Mouse (Mus musculus) heart, adult 2 months (tissue): ENCODE data around the gene Elf1. TPM values are rescaled to one million over a fixed set of nuclear protein-coding genes. Genes with fewer than 3 reads are reported as not detected.
"Not testable (repeated sequence)": the region's sequence is repeated elsewhere in the genome, so short reads cannot be mapped to it uniquely, and the experiment has no call there.

Experiments used
- DNase-seq, 2 experiments: peaks; one replicate each; pipeline ENCODE4 v3.0.0; 2021
- H3K27ac ChIP-seq: fragments of 200-600 bp; 2 replicates; pipeline ENCODE4 v1.8.1; 2022
- H3K27me3 ChIP-seq: fragments of 200-500 bp; 2 replicates; pipeline ENCODE4 v1.6.1; 2012; ENCODE audit warnings: mild to moderate bottlenecking, low read length, inconsistent platforms, mixed read lengths; ENCODE audit not compliant: control insufficient read depth, insufficient read depth
- H3K36me3 ChIP-seq: fragments of 200-500 bp; 2 replicates; pipeline ENCODE4 v1.6.1; 2012; ENCODE audit warnings: low read length, inconsistent platforms; ENCODE audit not compliant: control insufficient read depth, insufficient read depth
- H3K4me1 ChIP-seq: fragments of 200-500 bp; 2 replicates; pipeline ENCODE4 v1.6.1; 2011; ENCODE audit warnings: low read length; ENCODE audit not compliant: control insufficient read depth, insufficient read depth
- H3K4me3 ChIP-seq: fragments of 200-600 bp; 2 replicates; pipeline ENCODE4 v1.8.1; 2022
- H3K79me2 ChIP-seq: fragments of 200-500 bp; replicated peaks from 2 replicates; pipeline ENCODE4 v1.6.1; 2012; ENCODE audit warnings: mild to moderate bottlenecking, inconsistent platforms, low read length, moderate library complexity, mixed read lengths; ENCODE audit not compliant: control insufficient read depth, insufficient read depth
- H3K9ac ChIP-seq: fragments of 200-500 bp; 2 replicates; pipeline ENCODE4 v1.6.1; 2012; ENCODE audit warnings: low read depth, mild to moderate bottlenecking, control low read depth, inconsistent platforms, low read length, mixed read lengths
- CTCF ChIP-seq: fragments of 200-600 bp; IDR thresholded peaks from 2 replicates; pipeline ENCODE4 v1.8.1; 2022; ENCODE audit warnings: antibody characterized with exemption, mild to moderate bottlenecking, moderate library complexity
- EP300 ChIP-seq: fragments of 200-500 bp; IDR thresholded peaks from 2 replicates; pipeline ENCODE4 v1.6.1; 2011; ENCODE audit warnings: low read depth, low read length, control low read depth; ENCODE audit not compliant: insufficient read depth
- POLR2A ChIP-seq: fragments of 200-500 bp; IDR thresholded peaks from 2 replicates; pipeline ENCODE4 v1.6.1; 2011; ENCODE audit warnings: mild to moderate bottlenecking, low read depth, low read length, control low read depth; ENCODE audit not compliant: insufficient read depth
- WGBS: fragments of 180-500 bp; shearing (Covaris S2); methylation state at CpG from one replicate; pipeline ENCODE4 v1.1.7; 2018; 5-methylcytosine and 5-hydroxymethylcytosine counted together
- intact Hi-C: fragments of 180-260 bp; cut with DNase I; formaldehyde crosslinking; loops from one replicate; pipeline ENCODE4 v1.15.1; 2025
- polyA plus RNA-seq: library from polyadenylated mRNA; depleted of rRNA; stranded (reverse); fragments of >200 nt; gene quantifications from 2 replicates; pipeline ENCODE4 v1.2.3, GENCODE M21; 2012
- total RNA-seq, 2 experiments: library from RNA; stranded (reverse); gene quantifications; 2 replicates each; pipeline ENCODE4 v1.2.3; 2021

The Elf1 gene
- total and polyA plus RNA-seq, 3 experiments, result 6.6 to 13.7 (median 13.3) TPM

GRCm38 (mm10) chr14:79451681-79452590 lies 29.1 kb upstream of the Elf1 start, which contains the start of gene Kbtbd6:
Kbtbd6 (plus strand) TSS chr14:79451835.
- Histone ChIP-seq H3K4me3 (peak within 1 kb of the TSS; percentile 75), H3K9ac (peak within 1 kb of the TSS; percentile 42), H3K27ac (peak within 1 kb of the TSS; percentile 4; the same call in 1 of the 2 replicates)
- H3K36me3 ChIP-seq, H3K4me1 ChIP-seq, H3K79me2 ChIP-seq, H3K27me3 ChIP-seq: not testable (repeated sequence)
- peak; percentile 8; the same call in 1 of the 2 replicates for TF ChIP-seq CTCF
- 0 out of 2 replicates have a peak, but pooled peaks have one; percentile 34 for TF ChIP-seq EP300
- peak; percentile 83 to 84 for DNase-seq
- intact Hi-C loops, result loop anchor here (2.0 kb wide), 1 partner anchor 21 kb away; no protein-coding TSS in a partner anchor
- 11% methylated on average over 44 of the region's 89 CpGs for WGBS

GRCm38 (mm10) chr14:79452591-79452934 lies 28.4 kb upstream of the Elf1 start:
- H3K4me3 ChIP-seq, H3K27me3 ChIP-seq, intact Hi-C loops, H3K4me1 ChIP-seq, H3K36me3 ChIP-seq, H3K27ac ChIP-seq, H3K79me2 ChIP-seq, DNase-seq, H3K9ac ChIP-seq: not testable (repeated sequence)
- 94% methylated on average over 8 of the region's 10 CpGs for WGBS

- WGBS, result 76% methylated on average over 1 of the region's 1 CpGs
- Histone ChIP-seq H3K27ac (no peak overlapping the region), H3K9ac (no peak overlapping the region), H3K4me3 (no peak overlapping the region), H3K27me3 (no peaks in the 10 kb centered on the region), H3K4me1 (no peaks in the 10 kb centered on the region), H3K36me3 (no peaks in the 10 kb centered on the region; the same call in 1 of the 2 replicates), H3K79me2 (no peaks in the 10 kb centered on the region)
- DNase-seq, result no peak
- intact Hi-C loops, result no loop called here
- TF ChIP-seq POLR2A, result no peak
- no peak for TF ChIP-seq CTCF
- TF ChIP-seq EP300, result no peak
These were observed 20.6 kb upstream of the Elf1 start for GRCm38 (mm10) chr14:79460401-79460800.

GRCm38 (mm10) chr14:79460988-79461387 lies 20.0 kb upstream of the Elf1 start:
- 86% methylated on average over 4 of the region's 4 CpGs for WGBS
- Histone ChIP-seq H3K36me3 (no peaks in the 10 kb centered on the region; the same call in 1 of the 2 replicates), H3K79me2 (no peaks in the 10 kb centered on the region), H3K4me1 (no peaks in the 10 kb centered on the region), H3K9ac (no peak overlapping the region), H3K27ac (no peak overlapping the region), H3K4me3 (no peak overlapping the region), H3K27me3 (no peaks in the 10 kb centered on the region)
- TF ChIP-seq CTCF (no peak), POLR2A (no peak), EP300 (no peak)
- intact Hi-C loops, result no loop called here
- no peak for DNase-seq

- H3K9ac ChIP-seq, result no peak overlapping the region
- no peaks in the 10 kb centered on the region for H3K27me3 ChIP-seq
- H3K36me3 ChIP-seq, result peaks cover 2% of the 10 kb centered on the region
- no peak for DNase-seq
- no peaks in the 10 kb centered on the region for H3K4me1 ChIP-seq
- WGBS, result 94% methylated on average over 1 of the region's 1 CpGs
- H3K27ac ChIP-seq, result no peak overlapping the region
- intact Hi-C loops, result loop anchor here (2.0 to 5.0 kb wide), 2 partner anchors 71 to 343 kb away; no protein-coding TSS in a partner anchor
- H3K79me2 ChIP-seq, result no peaks in the 10 kb centered on the region
- TF ChIP-seq CTCF (peak; percentile 29), POLR2A (no peak)
- no peak overlapping the region for H3K4me3 ChIP-seq
These were observed 15.4 kb upstream of the Elf1 start for GRCm38 (mm10) chr14:79465623-79466022.

GRCm38 (mm10) chr14:79467621-79468020 lies 13.4 kb upstream of the Elf1 start:
- peak; percentile 48 to 67 for DNase-seq
- Histone ChIP-seq H3K9ac (no peak overlapping the region), H3K27ac (no peak overlapping the region), H3K4me1 (no peaks in the 10 kb centered on the region), H3K4me3 (no peak overlapping the region), H3K36me3 (peaks cover 2% of the 10 kb centered on the region), H3K27me3 (no peaks in the 10 kb centered on the region), H3K79me2 (no peaks in the 10 kb centered on the region)
- WGBS, result 14% methylated on average over 3 of the region's 3 CpGs
- intact Hi-C loops, result loop anchor here (2.0 to 5.0 kb wide), 2 partner anchors 73 to 345 kb away; no protein-coding TSS in a partner anchor
- TF ChIP-seq POLR2A (no peak), CTCF (peak; percentile 92), EP300 (0 out of 2 replicates have a peak, but pooled peaks have one; percentile 48)
